Mouse (Mus musculus) bone marrow, adult 2 months (tissue): ENCODE results near the gene Pde10a.

ENCODE experiments used
- CTCF ChIP-seq: fragments of 200-500 bp; IDR thresholded peaks from 2 replicates; pipeline ENCODE4 v1.5.1; 2011; ENCODE audit warnings: low read length, control low read depth; ENCODE audit not compliant: control insufficient read depth, insufficient read depth
- POLR2A ChIP-seq: fragments of 200-500 bp; IDR thresholded peaks from 2 replicates; pipeline ENCODE4 v1.6.1; 2011; ENCODE audit warnings: low read depth, mild to moderate bottlenecking, control low read depth, low read length, borderline replicate concordance; ENCODE audit not compliant: control insufficient read depth

DNA sequence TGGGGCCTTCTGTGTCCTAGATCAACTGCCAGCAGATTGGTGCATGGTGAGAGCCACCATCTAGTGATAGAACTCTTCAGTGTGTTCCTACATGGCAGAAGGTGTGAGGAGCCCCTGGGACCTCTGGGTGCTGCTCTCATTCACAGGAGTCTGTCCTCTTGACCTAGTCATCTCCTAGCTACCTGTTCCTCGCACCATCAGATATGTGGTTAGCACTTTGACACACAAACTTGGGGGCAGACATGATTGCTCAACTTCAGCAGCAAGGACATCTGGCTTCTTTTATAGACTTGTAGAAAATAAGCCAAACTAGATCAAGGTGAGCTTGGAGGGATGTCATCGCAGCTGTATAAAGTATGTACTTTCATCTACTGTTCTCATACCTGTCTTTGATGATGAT is 255.9 kb downstream of the Pde10a start:
- TF ChIP-seq CTCF (no peak), POLR2A (no peak)
